Mouse (Mus musculus) C3H10T1/2 (cell line): ENCODE results near the gene Arpc2. TPM values are rescaled to one million over a fixed set of nuclear protein-coding genes. Genes with fewer than 3 reads are reported as not detected.

Experiments
- polyA plus RNA-seq, 2 experiments: library from polyadenylated mRNA; unstranded; fragments of >200 nt; fragmentation: generic; extraction: Trizol; gene quantifications; one replicate each; pipeline ENCODE4 v1.2.1; 2012; ENCODE audit warnings: missing spikeins in 2 of 2

The Arpc2 gene
- polyA plus RNA-seq, result 100 to 1,000 TPM in 1 of 2 experiments, 10 to 100 TPM in 1; 41.4 to 154 TPM

GRCm38 (mm10) chr1:74235938-74236589 lies at the start of gene Arpc2:
Gene Arpc2, plus strand, starts transcription at chr1:74236084.

GRCm38 (mm10) chr1:74194445-74194844 lies 41.4 kb upstream of the Arpc2 start, which contains the start of gene Cxcr1:
Gene Cxcr1, minus strand, starts transcription at chr1:74194631.

GRCm38 (mm10) chr1:74278538-74278937 lies 42.7 kb downstream of the Arpc2 start, which contains the start of gene Gpbar1:
Gene Gpbar1, plus strand, starts transcription at chr1:74278550.

GRCm38 (mm10) chr1:74284543-74285160 lies 48.8 kb downstream of the Arpc2 start, which contains the start of the genes Aamp and Pnkd:
Gene Aamp, minus strand, starts transcription at chr1:74284738.
Gene Pnkd, plus strand, starts transcription at chr1:74284930.

GRCm38 (mm10) chr1:74305522-74305921 lies 69.6 kb downstream of the Arpc2 start, which contains the start of gene Tmbim1:
Gene Tmbim1, minus strand, starts transcription at chr1:74305622.

Other genes starting within 250 kb of the Arpc2 start
- 10 to 100 TPM; 10.5 to 17.3 TPM for gene Tns1, start 111.6 kb upstream of the Arpc2 start, polyA plus RNA-seq
- under 1 TPM; 0.08 to 0.47 TPM for gene Rufy4, start 110.5 kb upstream of the Arpc2 start, polyA plus RNA-seq
- gene Cxcr2, start 82.1 kb upstream of the Arpc2 start, polyA plus RNA-seq, result under 1 TPM in 1 of 2 experiments, not detected in 1; 0.01 TPM
- gene Cxcr1, start 41.5 kb upstream of the Arpc2 start, polyA plus RNA-seq, result under 1 TPM in 1 of 2 experiments, not detected in 1; 0.06 TPM
- gene Gpbar1, start 42.5 kb downstream of the Arpc2 start, polyA plus RNA-seq, result under 1 TPM; 0.05 to 0.08 TPM
- gene Aamp, start 48.7 kb downstream of the Arpc2 start, polyA plus RNA-seq, result 100 to 1,000 TPM; 121 to 202 TPM
- 100 to 1,000 TPM in 1 of 2 experiments, 10 to 100 TPM in 1; 49.4 to 116 TPM for gene Pnkd, start 48.8 kb downstream of the Arpc2 start, polyA plus RNA-seq
- gene Tmbim1, start 69.5 kb downstream of the Arpc2 start, polyA plus RNA-seq, result 10 to 100 TPM; 25.9 to 73.9 TPM
- gene Catip, start 126.0 kb downstream of the Arpc2 start, polyA plus RNA-seq, result under 1 TPM in 1 of 2 experiments, not detected in 1; 0.19 TPM
- 1 to 10 TPM in 1 of 2 experiments, under 1 TPM in 1; 0.58 to 1.7 TPM for gene Slc11a1, start 139.1 kb downstream of the Arpc2 start, polyA plus RNA-seq
- gene Ctdsp1, start 155.4 kb downstream of the Arpc2 start, polyA plus RNA-seq, result 100 to 1,000 TPM in 1 of 2 experiments, 10 to 100 TPM in 1; 71.9 to 105 TPM
- gene Vil1, start 173.3 kb downstream of the Arpc2 start, polyA plus RNA-seq, result under 1 TPM in 1 of 2 experiments, not detected in 1; 0.11 TPM